Mouse (Mus musculus) Patski (cell line): ENCODE data around the gene Dld. TPM values are rescaled to one million over a fixed set of nuclear protein-coding genes. Genes with fewer than 3 reads are reported as not detected.

Experiments used
- ATAC-seq: fragments of 100-300 bp; one replicate; pipeline ENCODE4 v1.8.0; 2021
- CTCF ChIA-PET: fragments of 350-600 bp; sonication (Branson Sonifier 250); formaldehyde crosslinking; loops from one replicate; lab custom pipeline; 2022; ENCODE audit warnings: inconsistent platforms; lab: Charles Lee
- POLR2A ChIA-PET: fragments of 350-600 bp; sonication (Branson Sonifier 250); formaldehyde crosslinking; loops from one replicate; lab custom pipeline; 2022; ENCODE audit warnings: antibody characterized with exemption, inconsistent platforms; lab: Charles Lee
- DNase-seq: peaks from one replicate; pipeline ENCODE4 v3.0.0-alpha.2; 2011; ENCODE audit warnings: low read depth, low spot score
- H3K27me3 ChIP-seq: fragments of 371-371 bp; one replicate; pipeline ENCODE4 v1.5.1; 2021
- CTCF ChIP-seq: fragments of 100-300 bp; IDR thresholded peaks from one replicate; pipeline ENCODE4 v1.5.1; 2021
- in situ Hi-C: fragments of 300-500 bp; cut with MboI; formaldehyde crosslinking; loops from 3 replicates; pipeline ENCODE4 v1.11.1; 2018; ENCODE audit warnings: low pct_unique_long_range_greater_than_20kb, mixed read lengths
- polyA plus RNA-seq: library from polyadenylated mRNA; unstranded; gene quantifications from one replicate; pipeline ENCODE4 v1.2.3, GENCODE M21; 2021

The Dld gene
- polyA plus RNA-seq, 1 experiment from 2014 or later: 145 TPM

GRCm38 (mm10) chr12:31323136-31323695 is 28.0 kb downstream of the Dld start:
- in situ Hi-C loops: loop anchor here (5.0 kb wide), 1 partner anchor 196 kb away; no protein-coding TSS in a partner anchor
- no peak for DNase-seq

DNA sequence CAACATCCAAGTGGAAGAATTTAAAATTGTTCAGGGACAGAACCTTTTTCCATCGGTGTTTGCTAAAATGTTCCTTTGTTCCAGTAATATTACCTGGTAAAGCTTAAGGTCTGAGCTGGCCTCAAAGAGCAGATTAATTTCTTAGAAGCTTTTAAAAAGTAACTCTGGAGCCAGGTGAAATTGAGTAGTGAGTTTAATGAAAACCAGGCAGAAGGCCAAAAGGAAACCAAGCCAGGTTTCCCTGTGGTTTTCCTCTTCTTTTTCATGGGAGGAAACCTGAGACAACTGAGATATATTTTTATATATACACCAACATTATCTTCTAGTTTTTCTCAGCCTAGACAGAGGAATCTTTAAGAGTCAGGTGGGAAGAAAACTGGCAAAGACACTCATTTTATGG is 29.7 kb downstream of the Dld start:
- no peak for TF ChIP-seq CTCF
- ChIA-PET CTCF (no interaction called here), POLR2A (interaction anchor here (0.7 kb wide), 1 partner anchor 8 kb away, joined by 3 read pairs; no protein-coding TSS in a partner anchor)
- ATAC-seq (no peak), DNase-seq (no peak)
- in situ Hi-C loops: loop anchor here (5.0 kb wide), 1 partner anchor 194 kb away; no protein-coding TSS in a partner anchor
- no peaks in the 10 kb centered on the region for H3K27me3 ChIP-seq

More at GRCm38 (mm10) chr12:31323136-31323695, 28.0 kb downstream of the Dld start:
- no peak for TF ChIP-seq CTCF
- ChIA-PET CTCF (no interaction called here), POLR2A (no interaction called here)
- no peak for ATAC-seq
- H3K27me3 ChIP-seq: no peaks in the 10 kb centered on the region

GRCm38 (mm10) chr12:31320817-31321216 is 30.4 kb downstream of the Dld start:
- in situ Hi-C loops: loop anchor here (5.0 kb wide), 1 partner anchor 194 kb away; no protein-coding TSS in a partner anchor
- no peaks in the 10 kb centered on the region for H3K27me3 ChIP-seq
- ChIA-PET CTCF (no interaction called here), POLR2A (no interaction called here)
- DNase-seq (no peak), ATAC-seq (no peak)
- no peak for TF ChIP-seq CTCF

DNA sequence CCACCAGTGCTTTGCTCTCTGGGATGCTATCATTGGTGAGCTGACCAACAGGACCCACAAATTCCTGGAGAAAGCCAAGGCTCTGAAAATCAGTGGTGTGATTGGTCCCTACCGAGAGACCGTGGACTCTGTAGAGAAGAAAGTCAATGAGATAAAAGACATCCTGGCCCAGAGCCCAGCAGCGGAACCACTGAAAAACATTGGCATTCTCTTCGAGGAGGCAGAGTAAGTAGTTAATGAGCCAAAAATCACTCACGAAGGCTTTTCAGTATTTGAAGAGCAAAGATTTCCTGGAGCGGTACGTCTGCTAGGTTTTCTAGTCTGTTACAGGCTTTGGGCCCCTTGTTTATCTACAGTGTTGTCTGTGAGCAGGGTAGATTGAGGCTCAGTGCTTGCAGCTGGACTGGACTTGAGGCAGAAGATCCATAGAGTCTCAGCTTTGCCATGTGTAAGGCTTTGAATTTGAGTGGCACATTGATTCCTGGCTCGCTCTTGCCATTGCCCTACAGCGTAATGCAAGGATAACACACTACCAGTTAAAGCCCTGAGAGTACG is 32.8 kb downstream of the Dld start:
- no peak for TF ChIP-seq CTCF
- in situ Hi-C loops: no loop called here
- DNase-seq: no peak
- CTCF ChIA-PET: no interaction called here
- no peaks in the 10 kb centered on the region for H3K27me3 ChIP-seq
- ATAC-seq: no peak
- POLR2A ChIA-PET: interaction anchor here (0.7 to 1.3 kb wide), 2 partner anchors 9 to 13 kb away, joined by 3 read pairs; no protein-coding TSS in a partner anchor

DNA sequence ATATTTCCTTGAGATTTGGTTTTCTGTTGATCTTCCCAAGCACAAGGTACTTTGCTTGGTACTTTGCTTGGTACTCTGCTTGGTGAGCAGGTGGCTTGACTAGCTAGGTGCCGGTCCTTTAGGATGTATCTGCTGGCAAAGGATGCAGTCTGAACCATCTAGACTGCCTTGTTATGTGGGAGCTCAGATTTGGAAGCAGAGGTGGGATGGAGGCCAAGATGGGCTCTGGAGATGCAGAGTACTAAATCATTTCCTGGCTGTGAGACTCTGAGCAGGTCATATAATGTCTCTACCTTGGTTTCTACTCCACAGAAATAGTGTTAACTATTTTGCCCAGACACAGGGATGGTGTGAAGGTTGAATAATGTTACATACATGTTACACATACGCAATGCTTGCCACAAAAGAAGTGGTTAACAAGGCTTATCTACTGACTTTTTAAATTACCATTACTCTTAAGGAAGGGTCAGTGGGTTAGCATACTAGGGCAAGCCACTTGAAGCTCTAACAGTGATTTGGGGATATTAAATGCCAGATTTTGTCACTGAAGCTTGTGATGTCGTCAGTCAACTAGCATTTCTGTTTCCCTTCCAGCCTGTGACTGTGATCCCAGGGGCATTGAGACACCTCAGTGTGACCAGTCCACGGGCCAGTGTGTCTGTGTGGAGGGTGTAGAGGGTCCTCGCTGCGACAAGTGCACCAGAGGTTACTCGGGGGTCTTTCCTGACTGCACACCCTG is 33.4 kb downstream of the Dld start:
- CTCF ChIA-PET: interaction anchor here (1.1 to 2.0 kb wide), 3 partner anchors 11 to 37 kb away, joined by 3 to 7 read pairs (median 3); no protein-coding TSS in a partner anchor
- in situ Hi-C loops: no loop called here
- no peaks in the 10 kb centered on the region for H3K27me3 ChIP-seq
- no peak for DNase-seq
- no peak for ATAC-seq
- POLR2A ChIA-PET: interaction anchor here (0.7 to 1.4 kb wide), 3 partner anchors 10 to 12 kb away, joined by 3 to 5 read pairs (median 3); no protein-coding TSS in a partner anchor
- no peak for TF ChIP-seq CTCF

DNA sequence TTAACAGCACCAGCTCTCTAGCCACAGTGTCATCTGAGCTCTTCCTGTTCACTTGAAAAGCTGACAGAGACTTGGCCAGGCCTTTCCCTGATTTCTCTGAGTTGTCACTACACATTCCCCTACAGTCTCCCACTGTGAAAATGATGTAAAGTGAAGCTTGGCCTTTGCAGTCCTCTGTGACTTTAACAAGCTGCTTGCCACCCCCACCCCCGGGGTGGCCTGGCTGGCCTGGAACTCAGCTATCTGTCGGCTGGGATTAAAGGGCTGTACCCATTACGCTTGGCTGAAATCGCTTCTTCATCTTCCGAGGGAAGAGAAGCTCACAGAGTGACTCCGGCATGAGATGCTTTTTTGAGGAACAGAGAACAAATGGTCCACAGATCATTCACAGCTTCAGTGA is 35.3 kb downstream of the Dld start:
- TF ChIP-seq CTCF: no peak
- ATAC-seq (no peak), DNase-seq (no peak)
- H3K27me3 ChIP-seq: no peaks in the 10 kb centered on the region
- CTCF ChIA-PET: interaction anchor here (1.5 to 2.0 kb wide), 3 partner anchors 13 to 199 kb away, joined by 3 to 7 read pairs (median 4); no protein-coding TSS in a partner anchor
- in situ Hi-C loops: no loop called here
- POLR2A ChIA-PET: interaction anchor here (1.3 kb wide), 1 partner anchor 50 kb away, joined by 3 read pairs; no protein-coding TSS in a partner anchor

- ATAC-seq: no peak
- no peak for DNase-seq
- in situ Hi-C loops: no loop called here
- CTCF ChIA-PET: no interaction called here
- H3K27me3 ChIP-seq: no peaks in the 10 kb centered on the region
- POLR2A ChIA-PET: no interaction called here
- no peak for TF ChIP-seq CTCF
Observed at GRCm38 (mm10) chr12:31314310-31314709, 36.9 kb downstream of the Dld start.

GRCm38 (mm10) chr12:31313136-31313535 is 38.1 kb downstream of the Dld start:
- ChIA-PET CTCF (no interaction called here), POLR2A (no interaction called here)
- in situ Hi-C loops: no loop called here
- ATAC-seq (no peak), DNase-seq (no peak)
- TF ChIP-seq CTCF: no peak
- H3K27me3 ChIP-seq: no peaks in the 10 kb centered on the region

DNA sequence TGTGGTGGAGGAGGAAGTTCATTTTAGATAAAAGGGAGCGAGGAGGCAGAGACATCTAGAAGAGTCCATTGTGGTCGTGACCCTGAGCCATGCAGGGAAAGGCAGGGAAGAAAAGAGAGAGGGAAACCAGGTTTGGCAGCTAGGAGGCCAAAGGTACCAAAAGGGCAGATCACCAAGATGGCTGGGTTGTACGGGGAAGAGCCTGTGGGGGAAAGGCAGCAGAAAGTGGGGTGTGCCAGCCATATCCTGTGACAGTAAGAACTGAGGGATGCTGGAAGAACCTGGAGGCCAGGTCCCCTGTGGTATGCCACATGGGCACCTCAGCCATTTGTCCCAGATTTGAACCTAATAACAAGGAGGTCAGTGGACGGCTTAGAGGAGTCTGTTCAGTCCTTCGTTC is 39.0 kb downstream of the Dld start:
- CTCF ChIA-PET: no interaction called here

GRCm38 (mm10) chr12:31311671-31312265 is 39.5 kb downstream of the Dld start:
- CTCF ChIA-PET: interaction anchor here (1.9 kb wide), 1 partner anchor 185 kb away, joined by 4 read pairs; no protein-coding TSS in a partner anchor

More for the DNA sequence above, 39.0 kb downstream of the Dld start:
- no peaks in the 10 kb centered on the region for H3K27me3 ChIP-seq
- no peak for TF ChIP-seq CTCF
- DNase-seq: no peak
- no peak for ATAC-seq
- in situ Hi-C loops: no loop called here
- POLR2A ChIA-PET: no interaction called here

More at GRCm38 (mm10) chr12:31311671-31312265, 39.5 kb downstream of the Dld start:
- DNase-seq (no peak), ATAC-seq (no peak)
- in situ Hi-C loops: no loop called here
- POLR2A ChIA-PET: no interaction called here
- no peak for TF ChIP-seq CTCF
- no peaks in the 10 kb centered on the region for H3K27me3 ChIP-seq
